Mouse (Mus musculus) heart, adult 2 months (tissue): ENCODE measurements around the gene Scn10a.

Experiments
- EP300 ChIP-seq: fragments of 200-500 bp; IDR thresholded peaks from 2 replicates; pipeline ENCODE4 v1.6.1; 2011; ENCODE audit warnings: low read depth, low read length, control low read depth; ENCODE audit not compliant: insufficient read depth
- POLR2A ChIP-seq: fragments of 200-500 bp; IDR thresholded peaks from 2 replicates; pipeline ENCODE4 v1.6.1; 2011; ENCODE audit warnings: mild to moderate bottlenecking, low read depth, low read length, control low read depth; ENCODE audit not compliant: insufficient read depth

GRCm38 (mm10) chr9:119646942-119647547 is 72.1 kb downstream of the Scn10a start:
- TF ChIP-seq EP300 (no peak), POLR2A (no peak)
